Comparison of ENCODE assay signal across 28 mouse cellular contexts in genomic region chr6:31500260-31500659, GRCm38 (mm10).
"Had no signal": no experiment of that assay in that cellular context is flagged by ENCODE, and none has a peak within 500 bp of the region (broad histone marks: within the 10 kb centered on the region; RNA-seq: fewer than 3 reads in every experiment).

No protein-coding gene starts in this region.

- H3K4me3 ChIP-seq: heart, adult 2 months; heart, embryonic 10.5 days; heart, embryonic 12.5 days; heart, embryonic 13.5 days; heart, embryonic 15.5 days; hindbrain, embryonic 10.5 days; hindbrain, embryonic 12.5 days; hindbrain, embryonic 13.5 days; hindbrain, embryonic 15.5 days; kidney, embryonic 15.5 days; layer of hippocampus, adult 2 months; left cerebral cortex, adult 2 months had no signal

- H3K27me3 ChIP-seq: heart, embryonic 12.5 days; heart, embryonic 13.5 days; heart, embryonic 15.5 days; hindbrain, embryonic 12.5 days; hindbrain, embryonic 13.5 days; hindbrain, embryonic 15.5 days; kidney, embryonic 15.5 days had no signal

- H3K27ac ChIP-seq: heart, adult 2 months; heart, embryonic 10.5 days; heart, embryonic 13.5 days; heart, embryonic 15.5 days; hindbrain, embryonic 10.5 days; hindbrain, embryonic 12.5 days; hindbrain, embryonic 13.5 days; hindbrain, postnatal 0 days; kidney, embryonic 15.5 days; kidney, postnatal 0 days; left cerebral cortex, adult 2 months had no signal

- ATAC-seq: hindbrain, postnatal 0 days; inflammation-experienced regulatory T-cells, adult 6 months; intestine, postnatal 0 days had no signal

- H3K9ac ChIP-seq: heart, embryonic 12.5 days; heart, embryonic 13.5 days; heart, embryonic 15.5 days; hindbrain, embryonic 12.5 days; hindbrain, embryonic 13.5 days; hindbrain, embryonic 14.5 days; hindbrain, embryonic 15.5 days; kidney, embryonic 15.5 days had no signal

- H3K4me2 ChIP-seq: heart, embryonic 11.5 days; heart, embryonic 12.5 days; heart, embryonic 13.5 days; heart, embryonic 15.5 days; hindbrain, embryonic 12.5 days; hindbrain, embryonic 13.5 days; hindbrain, embryonic 14.5 days; hindbrain, embryonic 15.5 days; kidney, embryonic 15.5 days had no signal

- DNase-seq: heart, adult 18-20 months; heart, adult 2 months; heart, postnatal 10 days; heart, postnatal 14 days; heart, postnatal 36 days; heart, postnatal 4 days; kidney, adult 11 months; kidney, postnatal 14 days; kidney, postnatal 4 days; layer of hippocampus, adult 9-11 months; layer of hippocampus, postnatal 36 days had no signal

- H3K4me1 ChIP-seq: heart, embryonic 10.5 days; heart, embryonic 12.5 days; heart, embryonic 13.5 days; heart, embryonic 15.5 days; hindbrain, embryonic 12.5 days; hindbrain, embryonic 13.5 days; hindbrain, embryonic 15.5 days had no signal

- H3K9me3 ChIP-seq: heart, embryonic 10.5 days; heart, embryonic 12.5 days; heart, embryonic 13.5 days; heart, embryonic 15.5 days; hindbrain, embryonic 10.5 days; hindbrain, embryonic 12.5 days; hindbrain, embryonic 13.5 days; hindbrain, embryonic 15.5 days; kidney, embryonic 15.5 days had no signal
